In genomic region chr1:183117827-183118825, GRCm38 (mm10) we compare ENCODE assay signal across 9 mouse cellular contexts.
DNase-seq lines count a peak whose midpoint lies in the region; ATAC-seq and TF ChIP-seq lines count a peak whose summit lies in the region.
"Had no signal": no experiment of that assay in that cellular context is flagged by ENCODE, and none has a peak within 500 bp of the region (broad histone marks: within the 10 kb centered on the region; RNA-seq: fewer than 3 reads in every experiment).

No protein-coding gene starts in this region.

- peaks cover 67% of the 10 kb centered on the region for H3K4me1 ChIP-seq in kidney, embryonic 15.5 days
- H3K4me1 ChIP-seq in embryonic facial prominence, embryonic 13.5 days: peaks cover 39% of the 10 kb centered on the region
- H3K4me1 ChIP-seq in lung, embryonic 16.5 days (replicated peaks; ENCODE audit: control insufficient read depth, insufficient read depth, low read length): peaks cover 15% of the 10 kb centered on the region
- H3K4me1 ChIP-seq in stomach, postnatal 0 days (replicated peaks; ENCODE audit: control insufficient read depth, insufficient read depth): no peaks in the 10 kb centered on the region

- TF ChIP-seq CTCF in stomach, postnatal 0 days (IDR thresholded peaks at IDR 0.05; ENCODE audit: low read depth): no peak

- ATAC-seq in kidney, embryonic 15.5 days (replicated peaks; ENCODE audit: low FRiP score): no peak
- ATAC-seq in embryonic facial prominence, embryonic 13.5 days (ENCODE audit: insufficient number of reproducible peaks, insufficient read depth, low FRiP score, low TSS enrichment, low read depth): no peak
- ATAC-seq in lung, embryonic 16.5 days (ENCODE audit: low read depth): 0 out of 2 replicates have a peak, but pooled peaks have one; percentile 6
- no peak for ATAC-seq in stomach, postnatal 0 days (ENCODE audit: low FRiP score, low TSS enrichment)

- H3K4me3 ChIP-seq in kidney, embryonic 15.5 days (replicated peaks): no peak overlapping the region
- no peak overlapping the region for H3K4me3 ChIP-seq in embryonic facial prominence, embryonic 13.5 days
- no peak overlapping the region for H3K4me3 ChIP-seq in lung, embryonic 16.5 days (ENCODE audit: low read length)
- no peak overlapping the region for H3K4me3 ChIP-seq in stomach, postnatal 0 days (ENCODE audit: low read depth, low read length)
- H3K4me3 ChIP-seq: left cerebral cortex, adult 2 months had no signal

- 62% methylated on average over 21 of the region's 21 CpGs for WGBS in kidney, embryonic 15.5 days
- 35% methylated on average over 21 of the region's 21 CpGs for WGBS in embryonic facial prominence, embryonic 13.5 days
- WGBS in lung, embryonic 16.5 days: 49% methylated on average over 21 of the region's 21 CpGs
- 63% methylated on average over 21 of the region's 21 CpGs for WGBS in stomach, postnatal 0 days

- no peaks in the 10 kb centered on the region for H3K27me3 ChIP-seq in kidney, embryonic 15.5 days
- no peaks in the 10 kb centered on the region for H3K27me3 ChIP-seq in embryonic facial prominence, embryonic 13.5 days
- H3K27me3 ChIP-seq in lung, embryonic 16.5 days (ENCODE audit: control insufficient read depth, insufficient read depth, low read depth, low read length): no peaks in the 10 kb centered on the region
- H3K27me3 ChIP-seq in stomach, postnatal 0 days (ENCODE audit: control insufficient read depth, insufficient read depth, low read length): no peaks in the 10 kb centered on the region

- H3K9ac ChIP-seq in kidney, embryonic 15.5 days: no peak overlapping the region
- H3K9ac ChIP-seq in embryonic facial prominence, embryonic 13.5 days: no peak overlapping the region
- no peak overlapping the region for H3K9ac ChIP-seq in lung, embryonic 16.5 days (ENCODE audit: low read length)
- no peak overlapping the region for H3K9ac ChIP-seq in stomach, postnatal 0 days (ENCODE audit: low read length)

- H3K27ac ChIP-seq in kidney, embryonic 15.5 days: peak overlapping the region; percentile 62
- peak overlapping the region; percentile 60; the same call in 1 of the 2 replicates for H3K27ac ChIP-seq in embryonic facial prominence, embryonic 13.5 days
- H3K27ac ChIP-seq in lung, embryonic 16.5 days (ENCODE audit: low read length): no peak overlapping the region
- H3K27ac ChIP-seq in stomach, postnatal 0 days (replicated peaks): no peak overlapping the region
- H3K27ac ChIP-seq: left cerebral cortex, adult 2 months had no signal

- no peak overlapping the region for H3K4me2 ChIP-seq in kidney, embryonic 15.5 days
- no peak overlapping the region for H3K4me2 ChIP-seq in embryonic facial prominence, embryonic 13.5 days
- peak overlapping the region; percentile 15 for H3K4me2 ChIP-seq in lung, embryonic 16.5 days (ENCODE audit: low read depth, low read length)
- no peak overlapping the region for H3K4me2 ChIP-seq in stomach, postnatal 0 days (replicated peaks; ENCODE audit: low read depth)

- H3K36me3 ChIP-seq in kidney, embryonic 15.5 days: no peaks in the 10 kb centered on the region
- no peaks in the 10 kb centered on the region for H3K36me3 ChIP-seq in embryonic facial prominence, embryonic 13.5 days
- no peaks in the 10 kb centered on the region for H3K36me3 ChIP-seq in lung, embryonic 16.5 days (ENCODE audit: control insufficient read depth, insufficient read depth, low read length)
- H3K36me3 ChIP-seq in stomach, postnatal 0 days (ENCODE audit: control insufficient read depth, insufficient read depth, low read length): no peaks in the 10 kb centered on the region

- TF ChIP-seq EP300 in stomach, postnatal 0 days (optimal IDR thresholded peaks at IDR 0.05): no peak

- H3K9me3 ChIP-seq in kidney, embryonic 15.5 days (replicated peaks): no peaks in the 10 kb centered on the region
- H3K9me3 ChIP-seq in embryonic facial prominence, embryonic 13.5 days: no peaks in the 10 kb centered on the region
- no peaks in the 10 kb centered on the region for H3K9me3 ChIP-seq in lung, embryonic 16.5 days (ENCODE audit: control insufficient read depth, low read length)
- H3K9me3 ChIP-seq in stomach, postnatal 0 days (ENCODE audit: control insufficient read depth, low read length): no peaks in the 10 kb centered on the region

- DNase-seq in kidney, postnatal 36 days: no peak
- DNase-seq in MN1 (ENCODE audit: low spot score): peak; percentile 62
- DNase-seq in natural killer cell, adult 2 months (ENCODE audit: low spot score in 2 of 2): no peak
- DNase-seq in stomach, postnatal 0 days (ENCODE audit: low spot score): no peak
- DNase-seq: cerebellum, adult 18-20 months had no signal

Comparison
In these comparisons a context has a peak if more than half of its experiments do, and no peak if none do; other contexts are left out.
1. H3K27ac ChIP-seq: peak in kidney, embryonic 15.5 days (single experiment) and embryonic facial prominence, embryonic 13.5 days (single experiment); none in lung, embryonic 16.5 days (single experiment) and stomach, postnatal 0 days (single experiment).